Mouse (Mus musculus) neural tube, embryonic 14.5 days (tissue): Measurements from ENCODE around the gene Depp1. TPM values are rescaled to one million over a fixed set of nuclear protein-coding genes. Genes with fewer than 3 reads are reported as not detected.
"Not testable (repeated sequence)": the region's sequence is repeated elsewhere in the genome, so short reads cannot be mapped to it uniquely, and the experiment has no call there.

ENCODE experiments used
- ATAC-seq: fragments of 200-750 bp; cut with Nextera tagmentation; 2 replicates; pipeline ENCODE4 v1.8.0; 2017; ENCODE audit warnings: low read depth, mild to moderate bottlenecking, moderate TSS enrichment, moderate library complexity
- H3K27ac ChIP-seq: fragments of 300-500 bp; sonication (generic); 2 replicates; pipeline ENCODE4 v1.5.1; 2014; ENCODE audit warnings: low read depth, mild to moderate bottlenecking, control low read depth, low read length, moderate library complexity, mixed read lengths
- H3K27me3 ChIP-seq: fragments of 300-500 bp; sonication (generic); 2 replicates; pipeline ENCODE4 v1.6.1; 2014; ENCODE audit warnings: low read length; ENCODE audit not compliant: control insufficient read depth, insufficient read depth
- H3K36me3 ChIP-seq: fragments of 300-500 bp; sonication (generic); 2 replicates; pipeline ENCODE4 v1.6.1; 2014; ENCODE audit warnings: low read length, mixed read lengths; ENCODE audit not compliant: control insufficient read depth, insufficient read depth
- H3K4me1 ChIP-seq: fragments of 300-500 bp; sonication (generic); 2 replicates; pipeline ENCODE4 v1.6.1; 2014; ENCODE audit warnings: low read length; ENCODE audit not compliant: control insufficient read depth, insufficient read depth
- H3K4me2 ChIP-seq: fragments of 300-500 bp; sonication (generic); 2 replicates; pipeline ENCODE4 v1.6.1; 2014; ENCODE audit warnings: mild to moderate bottlenecking, low read depth, low read length, control low read depth
- H3K4me3 ChIP-seq: fragments of 300-500 bp; sonication (generic); 2 replicates; pipeline ENCODE4 v1.5.1; 2014; ENCODE audit warnings: low read depth, low read length, control low read depth, mixed read lengths
- H3K9ac ChIP-seq: fragments of 300-500 bp; sonication (generic); replicated peaks from 2 replicates; pipeline ENCODE4 v1.6.1; 2014; ENCODE audit warnings: low read depth, mild to moderate bottlenecking, control low read depth, low read length, mixed read lengths
- H3K9me3 ChIP-seq: fragments of 300-500 bp; sonication (generic); 2 replicates; pipeline ENCODE4 v1.6.1; 2016; ENCODE audit warnings: low read length; ENCODE audit not compliant: control insufficient read depth
- WGBS: fragments of 180-500 bp; shearing (Covaris S2); extraction: QIAGEN DNeasy Blood & Tissue Kit; methylation state at CpG from one replicate; pipeline ENCODE4 v1.1.7; 2014; 5-methylcytosine and 5-hydroxymethylcytosine counted together
- polyA plus RNA-seq: library from polyadenylated mRNA; unstranded; fragments of >200 nt; fragmentation: Nextera tagmentation; extraction: Ambion mirVana; gene quantifications from 2 replicates; pipeline ENCODE4 v1.2.1, GENCODE M21; 2014

Gene Depp1
- polyA plus RNA-seq = 6.9 and 8.5 TPM in 2 replicates

DNA sequence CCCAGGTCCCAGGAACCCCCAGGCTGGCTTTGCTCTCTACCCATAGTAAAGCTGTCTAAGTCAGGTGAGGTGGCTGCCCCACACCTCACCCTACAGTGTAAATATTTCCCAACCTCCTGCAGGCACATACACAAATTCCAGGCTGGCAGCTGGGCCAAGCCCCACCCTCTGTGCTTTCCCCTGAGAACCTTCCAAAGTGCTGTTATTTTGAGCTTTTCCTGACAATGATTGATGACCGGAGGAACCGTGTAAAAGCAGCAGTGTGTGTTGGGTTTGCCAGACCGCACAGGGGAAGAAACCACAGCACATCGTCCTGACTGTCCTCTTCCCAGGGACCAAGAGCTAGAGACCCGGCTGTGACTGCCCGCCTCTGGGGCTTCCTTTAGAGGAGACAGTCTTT lies at the start of gene Depp1:
Gene Depp1, plus strand, starts transcription at position 204 of the 400 bp plus-strand sequence.
- H3K9me3 ChIP-seq = no peaks in the 10 kb centered on the region
- no peak for ATAC-seq
- 35% methylated on average over 6 of the region's 6 CpGs for WGBS
- no peak within 1 kb of the TSS for H3K4me3 ChIP-seq
- H3K9ac ChIP-seq = no peak within 1 kb of the TSS
- no peak within 1 kb of the TSS for H3K27ac ChIP-seq
- no peak within 1 kb of the TSS for H3K4me2 ChIP-seq
- H3K4me1 ChIP-seq = no peaks in the 10 kb centered on the region
- no peaks in the 10 kb centered on the region for H3K36me3 ChIP-seq
- no peaks in the 10 kb centered on the region for H3K27me3 ChIP-seq

DNA sequence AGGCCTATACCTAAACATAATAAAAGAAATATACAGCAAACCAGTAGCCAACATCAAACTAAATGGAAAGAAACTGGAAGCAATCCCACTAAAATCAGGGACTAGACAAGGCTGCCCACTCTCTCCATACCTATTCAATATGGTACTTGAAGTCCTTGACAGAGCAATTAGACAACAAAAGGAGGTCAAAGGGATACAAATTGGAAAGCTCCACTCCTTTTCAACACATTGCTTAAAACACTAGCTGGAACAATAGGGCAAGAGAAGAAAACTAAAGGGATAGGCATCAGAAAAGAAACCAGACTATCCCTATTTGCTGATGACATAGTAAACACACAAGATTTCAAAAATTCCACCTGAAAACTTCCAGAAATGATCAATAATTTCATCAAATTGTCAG lies 49.4 kb upstream of the Depp1 start:
- not testable (repeated sequence) for H3K27me3 ChIP-seq, H3K36me3 ChIP-seq, H3K4me3 ChIP-seq, H3K4me1 ChIP-seq, H3K27ac ChIP-seq, H3K4me2 ChIP-seq, ATAC-seq, H3K9me3 ChIP-seq, H3K9ac ChIP-seq

DNA sequence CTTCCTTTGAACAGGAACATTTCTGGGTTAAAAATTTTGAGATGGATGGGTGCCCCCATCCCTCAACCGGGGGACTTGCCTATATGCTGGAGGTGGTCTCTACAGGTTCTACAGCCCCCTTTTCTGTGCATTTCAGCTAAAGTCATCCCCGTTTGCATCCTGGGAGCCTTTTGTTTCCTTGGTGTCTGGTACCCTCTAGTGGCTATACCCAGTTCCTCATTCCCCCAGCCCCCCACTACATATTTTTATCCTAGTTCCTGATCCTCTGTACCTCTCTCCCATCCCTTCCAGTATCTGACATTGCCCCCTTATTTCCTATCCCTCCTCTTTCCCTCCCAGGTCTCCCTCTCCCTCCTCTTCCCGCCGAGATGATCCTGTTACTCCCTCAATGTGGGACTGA lies 43.2 kb upstream of the Depp1 start:
- Histone ChIP-seq H3K9me3 (no peaks in the 10 kb centered on the region), H3K27me3 (no peaks in the 10 kb centered on the region)
- WGBS = 54% methylated on average over 4 of the region's 4 CpGs

DNA sequence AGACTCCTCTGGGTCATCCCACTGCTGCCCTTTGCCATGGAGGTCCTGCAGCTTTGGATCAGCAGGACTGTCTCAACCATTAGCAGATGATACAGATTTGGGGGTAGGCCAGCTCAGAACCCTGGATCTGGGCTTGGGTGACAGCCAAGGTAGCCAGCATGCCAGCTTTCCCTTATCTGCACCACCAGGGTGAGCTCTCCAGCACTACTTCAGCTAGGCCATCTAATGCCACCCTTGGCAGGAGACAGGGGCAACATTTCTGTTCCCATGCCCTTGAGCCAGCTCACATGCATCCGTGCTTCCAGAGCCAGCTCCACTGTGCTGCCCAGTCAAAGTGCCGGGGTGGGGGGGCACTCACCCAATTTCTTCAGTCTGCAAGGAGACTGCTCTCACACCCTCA lies 34.7 kb upstream of the Depp1 start:
- ATAC-seq = no peak
- H3K9ac ChIP-seq = no peak overlapping the region
- no peaks in the 10 kb centered on the region for H3K27me3 ChIP-seq
- H3K36me3 ChIP-seq = no peaks in the 10 kb centered on the region
- H3K4me3 ChIP-seq = no peak overlapping the region
- no peaks in the 10 kb centered on the region for H3K4me1 ChIP-seq
- no peaks in the 10 kb centered on the region for H3K9me3 ChIP-seq
- WGBS = 86% methylated on average over 2 of the region's 2 CpGs
- no peak overlapping the region for H3K27ac ChIP-seq
- no peak overlapping the region for H3K4me2 ChIP-seq

More for the DNA sequence above, 43.2 kb upstream of the Depp1 start:
- no peak for ATAC-seq
- Histone ChIP-seq H3K4me2 (no peak overlapping the region), H3K36me3 (no peaks in the 10 kb centered on the region), H3K4me1 (no peaks in the 10 kb centered on the region), H3K27ac (no peak overlapping the region), H3K4me3 (no peak overlapping the region), H3K9ac (no peak overlapping the region)

DNA sequence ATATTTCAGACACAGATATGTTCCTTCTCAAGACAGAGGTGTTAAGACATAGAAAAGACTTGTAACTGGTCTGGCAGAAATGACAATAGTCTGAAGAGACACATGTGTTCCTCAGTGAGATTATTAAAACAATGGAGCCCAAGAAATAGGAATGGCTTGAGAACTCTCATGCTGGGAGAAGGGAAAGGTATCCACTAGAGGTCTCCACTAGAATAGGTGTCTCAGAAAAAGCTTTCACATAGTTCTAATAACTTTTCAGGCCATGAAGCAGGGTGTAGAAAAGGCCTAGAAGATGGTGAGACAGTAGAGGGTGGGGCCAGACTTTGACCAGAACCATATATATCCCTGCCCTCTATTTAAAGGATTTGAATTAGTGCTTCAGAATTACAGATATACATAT lies 32.3 kb upstream of the Depp1 start:
- Histone ChIP-seq H3K4me3 (no peak overlapping the region), H3K4me2 (no peak overlapping the region), H3K27me3 (no peaks in the 10 kb centered on the region), H3K27ac (no peak overlapping the region), H3K4me1 (no peaks in the 10 kb centered on the region), H3K9ac (no peak overlapping the region), H3K9me3 (no peaks in the 10 kb centered on the region), H3K36me3 (no peaks in the 10 kb centered on the region)
- no peak for ATAC-seq

DNA sequence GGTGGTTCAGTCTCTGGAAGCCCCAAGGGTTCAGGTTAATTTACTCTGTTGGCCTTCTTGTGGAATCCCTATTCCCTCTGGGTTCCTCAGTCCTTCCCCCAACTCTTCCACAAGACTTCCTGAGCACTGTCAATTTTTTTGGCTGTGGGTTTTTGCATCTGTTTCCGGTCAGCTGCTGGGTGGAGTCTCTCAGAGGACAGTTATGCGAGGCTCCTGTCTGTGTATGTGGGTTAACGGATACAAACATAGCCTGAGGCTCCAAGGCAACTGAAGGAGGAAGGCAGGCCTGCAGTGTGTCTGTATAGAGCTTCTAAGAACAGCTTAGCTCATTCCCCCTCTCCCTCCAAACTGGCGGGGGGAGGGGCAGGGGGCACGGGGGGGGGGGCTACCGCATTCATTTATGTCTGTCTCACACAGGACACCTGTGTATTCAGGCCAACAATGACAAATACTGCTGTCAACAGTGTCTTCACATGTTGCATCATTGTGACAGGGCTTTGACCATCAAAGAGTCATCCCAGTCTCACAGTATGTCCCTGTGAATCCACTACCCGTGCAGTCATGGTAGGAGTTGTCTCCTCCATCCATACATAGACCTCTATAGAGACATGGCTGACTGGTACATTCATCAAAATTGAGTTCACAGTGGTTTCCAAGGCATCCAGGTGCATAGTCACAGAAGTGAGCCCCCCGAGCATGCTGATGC lies 28.9 kb upstream of the Depp1 start:
- 72% methylated on average over 8 of the region's 8 CpGs for WGBS
- no peak for ATAC-seq
- H3K9me3 ChIP-seq = no peaks in the 10 kb centered on the region
- H3K4me1 ChIP-seq = no peaks in the 10 kb centered on the region
- H3K4me3 ChIP-seq = no peak overlapping the region
- H3K36me3 ChIP-seq = peaks cover 6% of the 10 kb centered on the region
- no peak overlapping the region for H3K4me2 ChIP-seq
- no peaks in the 10 kb centered on the region for H3K27me3 ChIP-seq
- no peak overlapping the region for H3K9ac ChIP-seq
- H3K27ac ChIP-seq = no peak overlapping the region

DNA sequence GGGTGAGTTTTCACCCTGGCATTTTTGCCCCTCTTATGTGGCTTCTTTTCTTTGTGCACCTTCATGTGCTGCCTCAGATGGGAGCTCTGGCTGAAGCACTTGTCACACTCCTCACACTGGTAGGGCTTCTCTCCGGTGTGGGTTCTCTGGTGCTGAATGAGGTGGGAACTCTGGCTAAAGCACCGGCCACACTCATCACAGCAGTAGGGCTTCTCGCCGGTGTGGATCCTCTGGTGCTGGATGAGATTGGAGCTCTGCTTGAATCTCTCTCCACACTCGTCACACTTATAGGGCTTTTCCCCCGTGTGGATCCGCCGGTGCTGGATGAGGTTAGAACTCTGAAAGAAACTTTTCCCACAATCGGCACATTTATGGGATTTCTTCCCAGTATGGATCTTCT lies 24.0 kb upstream of the Depp1 start:
- 94% methylated on average over 9 of the region's 9 CpGs for WGBS
- not testable (repeated sequence) for ATAC-seq, H3K27ac ChIP-seq, H3K36me3 ChIP-seq, H3K9me3 ChIP-seq, H3K27me3 ChIP-seq, H3K4me2 ChIP-seq, H3K4me3 ChIP-seq, H3K9ac ChIP-seq, H3K4me1 ChIP-seq

DNA sequence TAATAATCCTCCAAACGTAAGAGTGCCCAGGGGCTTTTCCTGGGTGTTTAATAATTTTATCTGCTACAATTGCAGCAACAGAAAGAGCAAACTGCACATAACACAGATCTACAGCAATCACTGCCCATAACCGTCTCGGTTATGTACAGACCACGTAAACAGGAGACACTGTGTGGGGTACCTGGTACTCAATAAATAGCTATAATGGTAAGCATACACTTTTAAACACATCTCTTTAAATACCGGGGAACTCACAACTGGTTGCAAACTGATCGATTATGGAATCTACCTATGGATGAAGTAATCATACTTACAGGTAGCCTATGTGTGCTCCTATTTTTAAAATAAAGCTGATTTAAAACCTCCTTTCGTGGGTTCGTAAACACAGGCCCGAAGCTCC lies 22.3 kb upstream of the Depp1 start:
- Histone ChIP-seq H3K4me3 (peak overlapping the region; percentile 81), H3K36me3 (peaks cover 6% of the 10 kb centered on the region), H3K4me2 (peak overlapping the region; percentile 81), H3K9ac (peak overlapping the region; percentile 97), H3K27ac (peak overlapping the region; percentile 94), H3K9me3 (no peaks in the 10 kb centered on the region), H3K4me1 (peaks cover 7% of the 10 kb centered on the region; the same call in 1 of the 2 replicates), H3K27me3 (no peaks in the 10 kb centered on the region)
- ATAC-seq = no peak
- WGBS = 13% methylated on average over 9 of the region's 9 CpGs

DNA sequence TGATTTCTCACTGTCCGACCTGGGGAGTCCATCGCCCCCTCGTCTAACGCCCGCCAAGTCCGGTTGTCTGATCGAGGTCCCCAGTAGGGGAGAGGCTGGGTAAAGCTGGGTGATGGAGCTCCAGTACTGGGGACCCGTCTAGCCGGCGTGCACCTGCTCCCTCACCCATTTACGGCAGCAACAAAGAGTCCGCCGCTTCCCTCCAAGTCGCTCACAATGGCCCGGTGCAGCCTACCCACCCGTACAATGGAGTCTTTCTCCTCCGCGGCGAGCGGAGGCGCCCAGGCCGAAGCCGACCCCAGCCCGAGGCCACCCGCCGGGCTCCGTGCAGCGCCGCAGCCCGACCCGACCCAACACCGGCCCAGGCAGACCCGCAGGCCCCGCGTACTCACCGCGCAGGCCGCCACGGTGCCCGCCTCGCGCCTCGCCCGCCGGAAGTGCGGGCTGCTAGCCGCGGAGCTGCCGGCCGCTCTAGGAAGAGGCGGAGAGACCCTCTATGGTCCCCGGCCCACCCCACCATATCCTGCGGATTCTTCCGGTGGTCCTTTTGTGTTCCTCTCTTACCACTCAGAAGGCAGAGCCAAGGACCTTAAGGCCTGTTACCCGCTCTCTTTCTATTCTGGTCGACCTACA lies 21.8 kb upstream of the Depp1 start, which contains the start of gene Zfp422:
Gene Zfp422, minus strand, starts transcription at position 461 of the 633 bp plus-strand sequence.
- peak within 1 kb of the TSS; percentile 81 for H3K4me3 ChIP-seq
- WGBS = 0% methylated on average over 56 of the region's 56 CpGs
- peak; percentile 98 for ATAC-seq

More for the DNA sequence above, 21.8 kb upstream of the Depp1 start, which contains the start of gene Zfp422:
- Histone ChIP-seq H3K4me2 (peak within 1 kb of the TSS; percentile 81), H3K27me3 (no peaks in the 10 kb centered on the region), H3K36me3 (peaks cover 6% of the 10 kb centered on the region), H3K9ac (peak within 1 kb of the TSS; percentile 97), H3K9me3 (no peaks in the 10 kb centered on the region), H3K27ac (peak within 1 kb of the TSS; percentile 94), H3K4me1 (peaks cover 7% of the 10 kb centered on the region; the same call in 1 of the 2 replicates)
